Mouse (Mus musculus) cerebellum, adult 11 months (tissue): Measurements from ENCODE around the gene Ssu72.

ENCODE experiments used
- DNase-seq: peaks from one replicate; pipeline ENCODE4 v3.0.0; 2022

The Ssu72 gene

DNA sequence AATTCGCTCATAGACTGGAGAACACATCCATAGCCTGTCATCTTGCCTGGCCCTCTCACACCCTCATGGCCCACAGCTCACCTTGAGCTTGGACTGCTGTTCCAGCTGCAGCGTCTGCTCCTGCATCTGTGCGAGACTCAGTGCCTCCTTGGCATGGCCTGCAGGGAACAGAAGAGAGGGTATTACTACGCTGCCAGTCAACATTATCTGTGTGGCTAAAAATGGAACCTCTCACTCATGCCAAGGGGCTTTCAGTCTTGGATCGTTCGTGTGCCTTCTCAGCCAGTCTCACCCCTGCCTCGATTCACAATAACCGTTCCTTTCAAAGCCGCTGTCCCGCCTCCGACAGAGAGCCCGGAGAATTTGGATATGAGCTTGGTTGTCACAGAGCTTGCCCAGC is 52.4 kb downstream of the Ssu72 start:
- DNase-seq: no peak

DNA sequence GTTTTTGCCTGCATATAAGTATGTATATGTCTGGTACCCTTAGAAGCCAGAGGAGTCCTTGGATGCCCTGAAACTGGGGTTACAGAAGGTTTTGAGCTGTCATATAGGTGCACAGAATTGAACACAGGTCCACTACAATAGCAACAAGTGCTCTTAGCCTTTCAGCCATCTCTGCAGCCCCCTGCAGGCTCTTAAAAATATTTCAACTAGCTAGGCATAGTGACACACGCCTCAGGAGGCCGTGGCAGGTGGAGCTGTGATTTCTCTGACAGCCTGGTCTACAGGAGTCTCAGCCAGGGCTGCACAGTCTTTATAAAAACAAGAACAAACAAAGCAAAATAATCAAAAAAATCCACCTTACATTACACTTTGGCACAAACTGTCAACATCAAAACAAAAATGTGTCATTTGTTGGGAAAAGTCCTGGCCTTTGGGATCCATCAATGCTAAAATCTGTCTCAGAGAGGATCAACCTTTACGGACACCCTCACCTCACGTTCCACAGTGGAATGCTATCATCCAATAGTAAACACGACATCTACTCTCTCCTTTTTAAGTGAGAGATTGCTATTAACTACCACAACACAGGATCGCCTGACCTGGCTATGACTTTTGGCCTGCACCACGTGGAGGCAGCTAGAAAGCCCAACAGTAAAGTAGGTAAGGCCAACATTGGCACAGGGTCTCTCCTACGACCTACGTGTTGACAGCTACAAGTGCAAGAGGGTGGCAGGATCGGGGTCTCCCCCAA is 55.4 kb downstream of the Ssu72 start:
- no peak for DNase-seq

DNA sequence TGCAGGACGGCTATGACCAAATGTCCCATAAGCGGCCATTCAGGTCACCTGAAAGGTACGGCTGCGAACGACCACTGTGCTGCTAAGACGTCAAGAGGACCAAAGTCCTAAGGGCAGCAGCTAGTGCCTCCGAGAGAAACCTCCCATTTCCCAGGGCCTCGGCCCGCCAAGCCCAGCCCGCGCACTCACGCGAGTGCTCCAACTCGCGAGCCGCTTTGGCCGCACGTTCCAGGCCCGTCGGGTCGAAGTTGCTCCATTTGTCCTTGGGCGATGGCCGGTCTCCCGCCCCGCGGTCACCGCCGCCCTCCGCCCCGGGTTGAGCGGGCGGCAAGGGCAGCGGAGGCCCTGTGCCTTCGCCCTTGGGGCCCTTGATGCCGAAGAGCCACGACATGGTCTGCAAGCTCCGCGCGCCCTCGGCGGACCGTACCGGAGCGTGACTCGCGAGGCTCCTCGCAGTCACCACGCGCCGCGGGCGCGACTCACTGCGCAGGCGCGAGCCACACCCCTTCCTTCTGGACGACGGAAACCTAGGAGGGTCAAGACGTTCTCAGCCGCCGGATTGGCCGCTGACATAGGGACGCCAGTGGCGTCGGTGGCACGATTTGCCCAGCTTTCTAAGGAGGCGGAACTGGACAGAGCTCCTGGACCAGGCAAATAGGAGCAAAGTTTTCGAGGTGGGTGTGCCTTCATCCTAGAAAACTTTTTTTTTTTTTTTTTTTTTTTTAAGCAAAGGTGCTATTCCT is 56.2 kb downstream of the Ssu72 start, which contains the start of gene Atad3a:
Gene Atad3a, minus strand, starts transcription at position 481 of the 743 bp plus-strand sequence.
- peak; percentile 96 for DNase-seq

DNA sequence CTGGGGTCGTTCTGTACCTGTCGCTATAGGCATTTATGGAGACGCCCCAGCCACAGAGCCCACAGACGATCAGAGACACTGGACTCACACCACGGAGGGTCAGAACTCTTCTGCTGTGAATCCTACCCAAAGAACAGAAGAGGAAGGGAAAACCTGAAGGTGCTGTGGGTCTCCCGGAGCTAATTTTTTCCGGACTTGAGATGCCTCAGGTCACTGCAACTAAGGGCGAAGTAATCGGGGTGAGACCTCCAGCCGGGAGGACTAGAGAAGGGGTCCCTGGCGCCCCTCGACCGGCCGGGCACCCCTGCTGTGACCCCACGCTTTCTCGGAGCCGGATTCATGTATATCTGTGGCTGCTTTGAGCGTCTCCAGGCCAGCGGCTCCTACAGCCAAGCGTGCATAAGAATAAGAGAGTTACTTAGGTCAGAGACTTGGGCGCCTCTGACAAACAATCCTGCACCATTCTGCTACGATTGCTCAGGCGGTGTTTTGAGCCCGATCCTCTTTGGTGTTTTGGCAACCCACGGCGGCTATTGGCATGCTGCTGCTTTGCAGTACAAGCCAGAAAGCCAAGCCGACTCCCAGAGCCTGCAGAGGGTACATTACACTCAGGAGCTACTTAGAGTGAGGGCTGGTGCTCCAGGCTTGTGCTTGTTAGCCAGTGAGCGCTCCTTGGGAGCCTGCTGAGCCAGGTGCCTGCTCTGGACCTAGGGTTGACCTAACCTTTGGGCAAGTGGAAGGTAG is 56.9 kb downstream of the Ssu72 start:
- no peak for DNase-seq

DNA sequence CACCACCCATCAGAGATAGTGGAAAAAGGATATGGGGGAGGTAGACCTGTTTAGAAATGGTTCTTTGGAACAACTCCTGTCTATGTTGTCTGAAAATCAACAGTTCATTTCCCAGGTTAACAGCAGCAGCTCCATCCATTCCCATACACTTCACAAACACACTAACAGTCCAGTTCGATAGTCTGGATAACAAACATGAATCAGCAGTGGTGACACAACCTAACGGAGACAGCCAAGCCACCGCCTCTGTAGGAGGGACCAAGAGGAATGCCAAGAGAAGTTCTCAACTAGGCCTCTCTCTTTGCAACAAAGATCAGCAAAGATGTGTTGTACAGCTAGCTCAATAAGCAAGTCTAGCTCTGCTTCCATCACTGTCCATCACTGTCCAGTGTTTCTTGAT is 57.8 kb downstream of the Ssu72 start:
- no peak for DNase-seq

DNA sequence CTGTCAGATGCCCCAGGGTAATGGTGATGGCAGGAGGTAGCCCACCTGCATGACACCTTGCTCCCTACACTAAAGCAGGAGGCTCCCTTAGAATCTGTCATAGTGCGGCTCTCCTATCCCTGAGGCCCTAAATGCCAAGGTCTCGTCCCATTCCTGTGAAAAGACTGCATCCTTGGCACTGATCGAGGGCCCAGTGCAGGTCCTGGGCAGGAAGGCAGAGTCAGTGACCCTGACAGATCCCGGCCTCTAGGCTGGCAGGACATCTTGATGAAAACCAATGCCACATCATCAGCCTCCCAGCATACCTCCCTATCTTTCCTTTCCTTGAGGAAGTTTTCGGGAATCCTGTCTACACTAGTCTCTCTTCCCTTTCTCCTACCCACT is 64.9 kb downstream of the Ssu72 start:
- no peak for DNase-seq

DNA sequence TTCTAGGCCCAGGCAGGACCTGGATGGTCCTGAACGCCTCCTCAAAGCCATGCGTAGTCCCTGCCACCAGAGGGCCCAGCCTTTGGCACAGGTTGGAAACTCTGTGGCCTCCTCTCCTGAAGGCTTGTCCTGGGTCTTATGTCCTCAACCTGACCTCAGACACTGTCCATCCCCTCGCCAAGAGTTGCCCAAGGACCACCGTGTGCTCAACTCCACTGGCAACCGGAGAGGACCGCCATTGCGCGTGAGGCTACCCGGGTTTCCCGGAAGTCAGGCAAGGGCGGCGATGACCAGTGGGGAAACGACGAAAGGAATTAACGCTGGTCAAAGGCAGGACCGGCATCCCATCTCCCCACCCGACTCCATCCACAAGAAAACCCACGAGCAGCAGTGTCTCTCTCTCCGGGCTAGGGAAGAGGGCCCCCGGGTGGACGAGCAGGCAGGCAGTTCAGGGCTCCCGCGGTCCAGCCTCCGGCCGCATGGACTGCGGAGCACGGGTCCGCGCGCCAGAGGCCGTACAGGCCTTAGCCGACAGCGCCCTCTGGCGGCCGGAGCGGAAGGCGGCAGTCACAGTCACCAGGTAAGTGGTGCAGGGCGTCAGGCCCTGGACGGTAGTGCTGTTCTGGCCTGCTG is 65.4 kb downstream of the Ssu72 start:
- peak; percentile 93 for DNase-seq

DNA sequence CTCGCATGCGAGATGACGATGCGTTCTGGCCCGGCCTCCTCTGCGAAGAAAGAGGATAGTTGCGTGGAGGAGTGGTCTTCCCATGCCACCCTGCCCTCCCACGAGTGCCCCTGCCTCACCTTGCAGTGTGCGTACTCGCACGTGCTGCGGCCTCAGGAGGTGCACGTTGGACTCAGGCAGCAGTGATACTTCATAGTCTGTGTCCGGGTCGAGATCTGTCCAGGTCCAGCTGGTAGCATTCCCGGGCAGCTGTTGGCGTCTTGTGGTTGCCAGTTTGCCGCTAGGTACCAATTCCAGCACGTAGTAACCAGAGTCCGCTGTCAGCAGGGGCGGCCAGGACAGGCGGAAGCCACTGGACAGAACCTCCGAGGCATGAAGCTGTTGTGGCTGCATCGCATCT is 66.0 kb downstream of the Ssu72 start:
- no peak for DNase-seq

DNA sequence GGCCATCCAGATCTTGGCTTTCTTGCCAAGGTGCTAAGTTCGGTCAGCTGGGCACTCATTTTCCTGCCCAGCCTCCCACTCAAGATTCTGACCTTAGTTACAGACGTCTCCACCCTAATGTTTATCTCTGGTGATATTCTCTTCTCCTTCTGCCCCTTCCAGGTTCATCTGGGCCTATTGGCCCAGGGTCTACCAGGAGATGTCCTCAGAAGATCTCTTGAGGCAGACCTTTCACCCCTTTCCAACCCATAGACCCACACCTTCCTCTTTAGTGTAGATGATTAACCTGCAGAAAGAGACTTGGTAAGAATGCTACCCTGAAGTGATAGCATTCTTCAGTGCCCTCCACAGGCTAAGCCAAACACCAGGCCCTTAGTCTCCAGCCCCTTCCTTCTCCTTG is 67.1 kb downstream of the Ssu72 start:
- no peak for DNase-seq

DNA sequence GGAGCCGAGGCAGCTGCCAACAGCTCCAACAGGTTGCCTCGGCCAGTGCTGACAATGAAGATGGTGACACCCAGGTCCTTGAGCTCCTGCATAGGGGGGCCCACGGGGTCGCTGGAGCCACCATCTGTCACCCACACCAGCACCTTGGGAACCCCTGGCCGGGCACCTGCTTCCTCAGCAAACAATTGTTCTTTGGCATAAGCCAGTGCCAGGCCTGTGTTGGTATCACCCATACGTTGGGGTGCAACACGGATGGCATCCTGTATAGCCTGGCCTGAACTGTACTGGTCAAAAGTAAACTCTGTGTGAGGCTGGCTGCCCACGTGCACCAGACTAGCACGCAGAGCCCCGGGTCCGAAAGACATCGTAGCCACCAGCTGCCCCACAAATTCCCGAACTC is 68.2 kb downstream of the Ssu72 start:
- no peak for DNase-seq

DNA sequence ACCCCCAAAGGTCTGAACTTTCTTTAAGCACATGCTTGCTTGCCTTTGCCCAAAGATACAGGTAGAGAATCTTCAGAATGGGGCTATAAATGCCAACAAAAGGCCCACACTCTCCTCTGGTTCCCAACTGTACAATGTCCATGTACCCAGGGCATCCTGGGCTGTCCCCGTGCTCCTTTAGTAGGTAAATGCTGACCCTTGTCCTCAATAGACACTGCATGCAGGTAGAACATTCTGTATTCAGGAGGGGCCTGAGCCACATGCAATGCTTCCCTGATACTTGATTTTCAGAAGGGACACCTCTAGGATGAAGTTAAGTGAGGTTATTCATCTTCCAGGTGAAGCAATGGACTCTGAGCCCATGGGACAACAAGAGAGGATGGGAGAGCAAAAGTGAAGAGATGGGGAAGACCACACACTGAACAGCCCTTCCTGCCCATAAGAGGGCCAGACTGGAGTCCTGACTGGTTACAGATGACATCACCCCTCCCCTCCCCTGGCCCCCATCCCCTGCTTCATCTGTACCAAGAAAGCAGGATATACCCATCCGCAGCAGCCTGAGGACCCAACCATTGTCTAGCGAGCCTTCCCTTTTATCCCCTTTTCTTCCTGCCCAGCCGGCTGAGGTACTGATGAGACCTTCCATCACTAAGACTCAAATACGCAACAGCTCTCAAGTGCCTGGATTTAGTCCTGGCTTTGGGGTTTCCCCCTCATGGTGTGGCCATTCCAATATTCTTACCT is 68.9 kb downstream of the Ssu72 start:
- no peak for DNase-seq

DNA sequence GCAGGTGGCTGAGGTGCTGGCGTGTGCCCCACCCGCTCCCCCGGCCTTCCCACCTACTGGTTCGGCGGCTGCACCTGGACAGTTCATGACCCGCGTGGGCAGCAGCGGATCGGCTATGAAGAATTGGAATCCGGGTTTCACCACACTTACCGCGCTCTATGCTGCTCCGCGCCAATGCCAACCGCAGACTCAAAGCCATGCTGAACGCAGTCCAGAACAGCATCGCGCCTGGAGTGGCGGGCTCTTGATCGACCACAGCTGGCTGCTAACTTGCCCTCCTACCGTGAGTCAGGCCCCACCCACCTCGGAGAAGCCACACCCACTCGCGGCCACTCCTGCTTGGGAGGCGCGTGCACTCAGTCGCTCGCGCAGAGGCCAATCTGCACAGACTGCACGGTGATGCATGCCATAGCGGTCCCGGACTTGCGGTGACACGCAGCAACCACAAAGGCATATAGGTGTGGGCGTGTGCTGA is 69.7 kb downstream of the Ssu72 start, which contains the start of gene Vwa1:
Gene Vwa1, minus strand, starts transcription at position 419 of the 475 bp plus-strand sequence.
- peak; percentile 86 for DNase-seq

DNA sequence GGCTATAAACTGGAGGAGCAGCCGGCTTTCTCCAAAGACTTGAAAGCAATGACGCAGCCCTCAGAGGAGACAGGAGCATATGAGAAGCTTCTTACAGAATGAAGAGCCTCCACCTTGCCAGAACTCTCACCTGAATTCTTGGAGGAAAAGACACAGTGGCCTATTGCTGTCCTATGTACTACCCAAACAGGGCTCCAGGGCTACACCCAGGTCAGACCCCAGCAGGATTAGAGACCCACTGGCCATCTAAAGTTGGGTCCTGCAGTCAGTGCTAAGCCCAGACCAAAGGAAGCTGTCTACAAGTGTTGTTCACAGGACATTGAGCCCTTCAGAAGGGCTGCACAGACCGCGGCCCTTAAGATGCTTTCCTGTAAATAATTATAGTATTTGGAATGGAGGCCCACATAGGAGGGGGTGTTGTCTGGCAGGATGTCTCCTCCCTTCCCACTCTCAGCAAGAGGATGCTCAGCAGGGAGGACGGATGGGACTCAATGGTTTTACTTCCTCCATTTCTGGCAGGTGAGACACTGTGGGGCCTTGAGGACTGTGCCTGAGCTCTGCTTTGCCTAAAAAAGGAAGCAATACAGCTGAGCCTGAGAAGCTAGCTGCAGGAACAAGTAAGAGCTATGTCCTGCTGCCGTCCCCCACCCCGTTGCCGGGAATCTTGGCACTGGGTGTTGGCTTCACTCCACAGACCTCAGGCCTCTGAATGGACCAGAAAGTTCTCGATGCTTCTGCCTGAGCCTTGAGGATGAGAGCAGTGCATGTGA is 70.6 kb downstream of the Ssu72 start:
- DNase-seq: peak; percentile 58

DNA sequence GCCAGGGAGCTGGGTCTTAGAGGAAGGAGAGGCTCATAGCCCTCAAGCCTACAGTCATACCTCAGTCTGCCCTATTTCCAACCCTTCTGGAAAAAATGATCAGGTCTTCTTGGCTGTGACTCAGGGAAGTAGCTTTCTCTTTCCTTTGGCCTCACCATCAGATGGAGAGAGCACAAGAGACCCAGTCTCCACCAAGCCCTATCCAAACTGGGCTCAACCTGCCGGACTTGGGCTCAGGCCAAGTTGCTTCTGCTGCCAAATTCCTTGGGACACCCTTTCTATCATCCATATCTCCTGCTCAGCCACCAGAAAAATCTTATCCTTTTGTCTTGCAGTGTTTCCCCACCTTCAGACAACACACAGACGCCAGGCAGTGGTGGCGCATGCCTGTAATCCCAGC is 71.3 kb downstream of the Ssu72 start:
- peak; percentile 72 for DNase-seq

DNA sequence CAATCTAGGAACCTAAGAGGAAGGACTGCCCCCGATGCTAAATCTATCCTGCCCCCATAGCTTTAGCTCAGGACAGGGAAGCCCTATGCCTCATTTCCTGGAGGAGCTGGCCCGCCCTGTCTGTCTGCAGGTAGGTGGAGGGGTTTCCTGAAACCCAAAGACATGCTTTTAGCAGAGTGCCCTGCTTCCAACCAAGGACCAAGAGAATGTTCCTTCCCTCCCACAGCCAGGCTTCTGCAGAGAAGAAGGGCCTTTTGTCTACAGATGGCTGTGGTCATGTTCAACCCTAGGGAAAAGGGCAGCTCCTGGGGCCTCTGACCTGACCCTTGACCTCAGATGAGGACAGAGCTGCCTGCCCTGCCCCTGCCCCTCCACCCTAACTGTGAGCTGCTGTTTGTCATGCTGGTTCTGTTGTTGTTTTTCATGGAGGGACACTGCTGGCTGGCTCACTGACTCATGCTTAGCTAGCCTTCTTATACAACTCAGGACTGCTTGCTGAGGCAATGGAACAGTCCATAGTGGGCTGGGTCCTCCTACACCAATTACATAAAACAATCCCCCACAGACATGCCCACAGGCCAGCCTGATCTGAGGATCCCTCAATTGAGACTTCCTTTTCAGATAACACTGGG is 72.2 kb downstream of the Ssu72 start:
- no peak for DNase-seq

DNA sequence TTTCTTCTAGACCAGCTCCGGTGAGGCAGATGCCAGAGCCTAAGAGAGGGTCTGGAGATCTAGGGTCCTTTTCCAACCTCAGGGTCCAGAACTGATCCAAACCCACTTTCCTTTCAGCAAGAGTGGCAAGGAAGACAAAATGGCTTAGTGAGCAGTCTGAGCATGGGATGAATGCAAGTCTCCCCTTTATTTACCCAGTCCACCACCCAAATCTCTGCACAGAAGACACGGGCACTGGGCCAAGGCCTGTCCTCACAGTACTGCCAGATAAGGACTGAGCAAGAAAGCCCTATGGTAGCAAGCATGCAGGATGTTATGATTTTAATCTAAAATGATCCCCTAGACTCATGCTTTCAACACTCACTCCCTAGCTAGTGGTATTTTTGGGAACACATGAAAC is 73.2 kb downstream of the Ssu72 start:
- DNase-seq: no peak

DNA sequence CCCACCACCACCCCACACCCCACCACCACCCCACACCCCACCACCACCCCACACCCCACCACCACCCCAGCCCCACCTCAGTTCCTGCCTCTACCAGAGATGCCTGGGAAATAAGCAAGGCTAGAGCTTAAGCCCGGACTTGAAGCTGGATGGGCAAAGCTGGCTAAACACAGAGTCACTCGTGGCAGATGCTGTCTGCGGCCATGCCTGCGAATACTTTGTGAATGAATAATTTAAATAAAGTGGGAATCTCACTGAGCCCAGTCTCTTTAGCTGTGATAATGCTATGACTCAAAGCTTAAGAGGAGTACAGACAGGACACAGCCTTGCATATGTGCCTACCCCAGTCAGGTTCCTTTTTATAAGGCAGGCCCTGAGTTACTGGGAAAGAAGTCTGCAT is 74.9 kb downstream of the Ssu72 start:
- DNase-seq: no peak

DNA sequence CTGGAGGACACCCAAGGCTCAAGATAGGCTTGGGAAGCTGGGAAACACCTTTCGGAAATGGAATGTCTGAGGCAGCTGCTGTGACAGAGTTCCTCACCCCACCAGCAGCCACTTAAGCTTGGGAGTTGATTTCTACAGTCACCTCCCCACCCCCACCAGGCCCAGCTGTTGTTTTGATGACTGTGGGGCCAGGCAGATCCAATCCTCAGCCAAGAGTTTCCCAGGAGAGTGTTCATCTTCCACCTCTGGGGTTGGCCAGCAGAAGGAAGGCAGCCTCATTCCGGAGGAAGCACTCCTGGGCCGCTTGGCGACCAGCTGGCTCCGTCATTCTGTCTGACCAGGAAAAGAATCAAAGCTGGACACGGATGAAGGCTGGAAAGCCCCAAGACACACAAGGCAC is 76.3 kb downstream of the Ssu72 start:
- no peak for DNase-seq
